ENCODE assay signal across 8 mouse cellular contexts in genomic region chr4:139925275-139926160, GRCm38 (mm10). TPM values are rescaled to one million over a fixed set of nuclear protein-coding genes. Genes with fewer than 3 reads are reported as not detected.
DNase-seq lines count a peak whose midpoint lies in the region; ATAC-seq and TF ChIP-seq lines count a peak whose summit lies in the region.

No protein-coding gene starts in this region.

- peak; percentile 58; the same call in 1 of the 2 replicates for ATAC-seq in frontal cortex, adult (ENCODE audit: low TSS enrichment)
- no peak for ATAC-seq in hindbrain, embryonic 11.5 days (ENCODE audit: low FRiP score)
- ATAC-seq in midbrain, embryonic 11.5 days (ENCODE audit: low FRiP score) = peak; percentile 69

- 15% methylated on average over 34 of the region's 34 CpGs for WGBS in hindbrain, embryonic 11.5 days
- WGBS in midbrain, embryonic 11.5 days = 10% methylated on average over 34 of the region's 34 CpGs

- H3K36me3 ChIP-seq in ES-E14 (ENCODE audit: control insufficient read depth, insufficient read depth, low read length, poor library complexity, severe bottlenecking) = no peaks in the 10 kb centered on the region
- H3K36me3 ChIP-seq in hindbrain, embryonic 11.5 days (ENCODE audit: control insufficient read depth, insufficient read depth, low read length) = no peaks in the 10 kb centered on the region
- H3K36me3 ChIP-seq in midbrain, embryonic 11.5 days (ENCODE audit: control insufficient read depth, insufficient read depth, low read length) = no peaks in the 10 kb centered on the region

- H3K4me1 ChIP-seq in ES-E14 (ENCODE audit: control insufficient read depth in 2 of 2, insufficient read depth in 2 of 2, low read length in 2 of 2, poor library complexity in 1 of 2) = no peaks in the 10 kb centered on the region; a peak in 1 of 4 replicates
- H3K4me1 ChIP-seq in hindbrain, embryonic 11.5 days (replicated peaks; ENCODE audit: control insufficient read depth, insufficient read depth, low read length) = 0 out of 2 replicates have a peak, but pooled peaks cover 5% of the 10 kb centered on the region
- peaks cover 17% of the 10 kb centered on the region for H3K4me1 ChIP-seq in midbrain, embryonic 11.5 days (ENCODE audit: control insufficient read depth, insufficient read depth, low read length)

- H3K27ac ChIP-seq in ES-E14 (ENCODE audit: insufficient read depth, low read depth, low read length, poor library complexity, severe bottlenecking) = no peak overlapping the region
- no peak overlapping the region for H3K27ac ChIP-seq in hindbrain, embryonic 11.5 days (ENCODE audit: low read depth, low read length)
- peak overlapping the region; percentile 70 for H3K27ac ChIP-seq in midbrain, embryonic 11.5 days (ENCODE audit: low read depth, low read length)

- DNase-seq in frontal cortex, postnatal 14 days (ENCODE audit: low spot score in 2 of 2) = no peak
- peak; percentile 33 for DNase-seq in ES-E14 (ENCODE audit: low read depth, low spot score)
- peak; percentile 63 for DNase-seq in hindbrain, embryonic 11.5 days (ENCODE audit: low spot score)
- peak; percentile 94 for DNase-seq in midbrain, embryonic 11.5 days (ENCODE audit: low spot score, missing footprints)
- no peak for DNase-seq in thymus, postnatal 14 days
- no peak for DNase-seq in spleen, postnatal 14 days (ENCODE audit: low spot score in 2 of 2)
- no peak for DNase-seq in cerebellum, adult 11-12 months

- H3K27me3 ChIP-seq in hindbrain, embryonic 11.5 days (ENCODE audit: control insufficient read depth, insufficient read depth, low read length) = no peaks in the 10 kb centered on the region
- no peaks in the 10 kb centered on the region; the same call in 1 of the 2 replicates for H3K27me3 ChIP-seq in midbrain, embryonic 11.5 days (ENCODE audit: control insufficient read depth, insufficient read depth, low read length)

- H3K4me2 ChIP-seq in hindbrain, embryonic 11.5 days (replicated peaks; ENCODE audit: low read depth, low read length) = peak overlapping the region; percentile 52
- peak overlapping the region; percentile 43 for H3K4me2 ChIP-seq in midbrain, embryonic 11.5 days

- in situ Hi-C loops in ES-E14 (cut with MboI; ENCODE audit: low sequenced_read_pairs in 2 of 2, unreplicated experiment in 2 of 2) = no loop called here

- no peaks in the 10 kb centered on the region for H3K9me3 ChIP-seq in ES-E14 (ENCODE audit: control insufficient read depth, insufficient read depth, low read depth, low read length)
- H3K9me3 ChIP-seq in hindbrain, embryonic 11.5 days (ENCODE audit: control insufficient read depth, low read length) = no peaks in the 10 kb centered on the region
- no peaks in the 10 kb centered on the region for H3K9me3 ChIP-seq in midbrain, embryonic 11.5 days (ENCODE audit: control insufficient read depth, low read length)

- H3K4me3 ChIP-seq in ES-E14 (ENCODE audit: insufficient read depth in 1 of 2, low read depth in 1 of 2, low read length in 2 of 2, poor library complexity in 1 of 2, severe bottlenecking in 1 of 2) = 0 out of 4 replicates have a peak overlapping the region, but pooled peaks have one; percentile 2 to 20
- peak overlapping the region; percentile 22 for H3K4me3 ChIP-seq in hindbrain, embryonic 11.5 days (ENCODE audit: low read depth, low read length)
- peak overlapping the region; percentile 16 for H3K4me3 ChIP-seq in midbrain, embryonic 11.5 days (ENCODE audit: low read depth, low read length)

- H3K9ac ChIP-seq in ES-E14 (ENCODE audit: insufficient read depth, low read depth, low read length, poor library complexity, severe bottlenecking) = no peak overlapping the region
- H3K9ac ChIP-seq in hindbrain, embryonic 11.5 days (ENCODE audit: low read depth, low read length) = 0 out of 2 replicates have a peak overlapping the region, but pooled peaks have one; percentile 48
- H3K9ac ChIP-seq in midbrain, embryonic 11.5 days (ENCODE audit: low read length) = peak overlapping the region; percentile 41; the same call in 1 of the 2 replicates

TF ChIP-seq in ES-E14, 5 proteins besides CTCF, POLR2A, EP300 and RAD21:
- TF ChIP-seq ZNF384 (IDR thresholded peaks at IDR 0.05; ENCODE audit: low read depth, low read length) (no peak), ZC3H11A (IDR thresholded peaks at IDR 0.05; ENCODE audit: borderline replicate concordance, low read depth, low read length) (no peak), HCFC1 (IDR thresholded peaks at IDR 0.05; ENCODE audit: borderline replicate concordance, insufficient read depth, low read length) (no peak), MAFK (IDR thresholded peaks at IDR 0.05; ENCODE audit: insufficient read depth, low read depth, low read length) (no peak), CHD2 (IDR thresholded peaks at IDR 0.05; ENCODE audit: low read depth, low read length) (no peak)
TF ChIP-seq in ES-E14: peak in this region for 0.

RNA-seq across cellular contexts. Expression of gene Klhdc7a, which starts 42.3 kb away (rescaled TPM):
- 1.9 and 3.3 TPM in 2 replicates for total RNA-seq in ES-E14 (2012; rRNA removed)
- polyA plus RNA-seq in hindbrain, embryonic 11.5 days (2014; fragmentation: Nextera tagmentation; extraction: Ambion mirVana) = 0.29 and 0.46 TPM in 2 replicates
- 0.10 and 0.17 TPM in 2 replicates for polyA plus RNA-seq in midbrain, embryonic 11.5 days (2014; fragmentation: Nextera tagmentation; extraction: Ambion mirVana)

Comparison
In these comparisons a context has a peak if more than half of its experiments do, and no peak if none do; other contexts are left out.
1. DNase-seq: peak in ES-E14 (single experiment), hindbrain, embryonic 11.5 days (single experiment) and midbrain, embryonic 11.5 days (single experiment); none in frontal cortex, postnatal 14 days (0 of 2), thymus, postnatal 14 days (single experiment), spleen, postnatal 14 days (0 of 2) and cerebellum, adult 11-12 months (single experiment).
2. Peak in every context shown above with its lines, with median percentiles within 50 percentile points of each other: H3K4me3 ChIP-seq.